Mouse (Mus musculus): ENCODE measurements around the gene Kansl1. TPM values are rescaled to one million over a fixed set of nuclear protein-coding genes. Genes with fewer than 3 reads are reported as not detected.
A peak's percentile ranks its signal among the peaks of the same experiment; 100 is the strongest.

Gene Kansl1
- polyA plus RNA-seq, 1 experiment from 2014 or later, result 35.4 TPM

DNA sequence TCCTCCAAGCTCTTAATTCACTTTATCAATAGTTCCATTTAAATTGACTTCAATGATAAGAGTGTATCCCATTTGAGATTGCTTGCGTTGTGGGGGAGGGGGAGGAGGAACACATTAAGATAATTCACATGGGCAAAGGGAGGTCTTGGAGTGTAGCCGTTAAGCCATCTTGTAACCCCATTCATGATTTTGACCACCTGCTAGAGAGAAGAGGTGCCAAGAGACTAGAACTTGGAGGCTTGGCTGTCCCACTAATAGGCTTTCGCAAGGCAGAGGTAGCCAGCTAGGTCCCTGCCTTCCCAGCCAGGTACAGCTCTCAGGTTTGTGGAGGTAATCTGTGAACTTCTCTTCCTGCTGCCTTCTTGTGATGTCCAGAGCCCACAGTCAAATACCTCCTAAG, 137.5 kb downstream of the Kansl1 start:
- no peaks in the 10 kb centered on the region for H3K27me3 ChIP-seq (ENCODE audit: control insufficient read depth, insufficient read depth, low read length)
- DNase-seq (ENCODE audit: low spot score) (no peak), ATAC-seq (replicated peaks; ENCODE audit: low FRiP score) (no peak)
- no peak overlapping the region for H3K4me3 ChIP-seq (ENCODE audit: low read depth, low read length)
- H3K4me1 ChIP-seq (replicated peaks; ENCODE audit: control insufficient read depth, insufficient read depth, low read length), result no peaks in the 10 kb centered on the region
- H3K9me3 ChIP-seq (ENCODE audit: control insufficient read depth, low read length), result no peaks in the 10 kb centered on the region
- 90% methylated on average over 3 of the region's 3 CpGs for WGBS
- no peak overlapping the region for H3K9ac ChIP-seq (ENCODE audit: low read length)
- no peak overlapping the region for H3K27ac ChIP-seq (ENCODE audit: low read depth, low read length)
- no peak overlapping the region for H3K4me2 ChIP-seq (ENCODE audit: low read depth, low read length, severe bottlenecking)
- peaks cover 15% of the 10 kb centered on the region; the same call in 1 of the 2 replicates for H3K36me3 ChIP-seq (ENCODE audit: control insufficient read depth, insufficient read depth, low read length)

DNA sequence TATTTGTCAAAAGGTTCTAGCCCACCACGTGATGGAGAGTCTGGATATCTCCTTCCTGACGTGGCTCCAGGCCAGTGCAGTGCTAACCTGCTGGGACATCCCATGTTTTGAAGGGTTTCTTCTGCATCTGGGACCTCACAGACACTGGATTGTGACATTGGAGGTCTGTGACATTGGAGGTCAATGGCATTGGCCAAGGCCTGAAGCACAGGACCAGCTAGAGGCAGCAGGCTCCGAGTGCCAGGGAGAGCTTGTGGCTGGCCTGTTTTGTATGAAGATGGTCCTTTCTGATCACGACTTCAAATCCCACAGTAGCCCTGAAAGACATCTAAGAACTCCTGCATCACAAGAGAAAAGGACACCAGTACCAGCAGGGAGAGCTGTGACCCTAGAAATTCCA, 138.5 kb downstream of the Kansl1 start:
- DNase-seq (ENCODE audit: low spot score), result no peak
- H3K27me3 ChIP-seq (ENCODE audit: control insufficient read depth, insufficient read depth, low read length), result no peaks in the 10 kb centered on the region
- ATAC-seq (replicated peaks; ENCODE audit: low FRiP score), result no peak
- H3K9me3 ChIP-seq (ENCODE audit: control insufficient read depth, low read length), result no peaks in the 10 kb centered on the region
- no peak overlapping the region for H3K9ac ChIP-seq (ENCODE audit: low read length)
- H3K4me1 ChIP-seq (replicated peaks; ENCODE audit: control insufficient read depth, insufficient read depth, low read length), result no peaks in the 10 kb centered on the region
- no peak overlapping the region for H3K4me3 ChIP-seq (ENCODE audit: low read depth, low read length)
- WGBS, result 90% methylated on average over 4 of the region's 4 CpGs
- H3K36me3 ChIP-seq (ENCODE audit: control insufficient read depth, insufficient read depth, low read length), result peaks cover 7% of the 10 kb centered on the region; the same call in 1 of the 2 replicates
- H3K4me2 ChIP-seq (ENCODE audit: low read depth, low read length, severe bottlenecking), result no peak overlapping the region
- H3K27ac ChIP-seq (ENCODE audit: low read depth, low read length), result no peak overlapping the region

DNA sequence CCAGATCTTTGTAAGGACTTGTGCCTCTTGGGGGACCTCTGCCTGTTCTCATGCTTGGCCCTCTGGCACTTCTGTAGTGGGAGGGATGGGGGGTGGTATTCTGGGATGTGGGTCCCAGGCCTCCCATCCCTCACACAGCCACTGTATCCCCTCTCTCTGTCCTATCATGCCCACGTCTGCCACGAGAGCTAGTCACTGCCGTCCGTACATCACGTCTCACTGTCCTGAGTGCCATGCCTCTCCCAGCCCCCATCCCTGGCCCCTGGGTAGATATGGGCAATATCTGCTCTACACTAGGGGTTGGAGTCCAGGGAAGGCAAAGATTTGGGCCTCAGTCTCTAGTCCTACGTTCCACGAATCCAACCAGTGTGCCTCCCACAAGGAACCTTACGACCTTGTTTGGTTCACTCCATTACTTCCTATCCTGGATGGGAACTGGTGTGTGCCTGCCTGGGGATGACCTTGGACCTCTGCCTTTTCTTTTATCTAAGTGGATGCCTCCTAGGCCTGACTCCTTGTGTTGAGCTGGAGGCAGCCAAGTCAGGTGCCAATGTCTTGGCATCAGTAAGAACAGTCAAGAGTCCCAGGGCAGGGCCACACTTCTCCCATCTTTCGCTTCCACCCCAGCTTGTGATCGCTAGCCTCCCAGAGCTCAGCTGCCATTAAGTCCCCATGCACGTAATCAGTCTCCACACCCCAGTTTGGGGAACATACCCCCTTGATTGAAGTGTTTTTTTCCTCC, 139.3 kb downstream of the Kansl1 start:
- ATAC-seq (replicated peaks; ENCODE audit: low FRiP score) (no peak), DNase-seq (ENCODE audit: low spot score) (no peak)
- no peaks in the 10 kb centered on the region for H3K4me1 ChIP-seq (replicated peaks; ENCODE audit: control insufficient read depth, insufficient read depth, low read length)
- 87% methylated on average over 11 of the region's 11 CpGs for WGBS
- no peak overlapping the region for H3K27ac ChIP-seq (ENCODE audit: low read depth, low read length)
- H3K27me3 ChIP-seq (ENCODE audit: control insufficient read depth, insufficient read depth, low read length), result no peaks in the 10 kb centered on the region
- peaks cover 4% of the 10 kb centered on the region; the same call in 1 of the 2 replicates for H3K36me3 ChIP-seq (ENCODE audit: control insufficient read depth, insufficient read depth, low read length)
- H3K4me3 ChIP-seq (ENCODE audit: low read depth, low read length), result no peak overlapping the region
- no peak overlapping the region for H3K4me2 ChIP-seq (ENCODE audit: low read depth, low read length, severe bottlenecking)
- H3K9me3 ChIP-seq (ENCODE audit: control insufficient read depth, low read length), result no peaks in the 10 kb centered on the region
- no peak overlapping the region for H3K9ac ChIP-seq (ENCODE audit: low read length)

DNA sequence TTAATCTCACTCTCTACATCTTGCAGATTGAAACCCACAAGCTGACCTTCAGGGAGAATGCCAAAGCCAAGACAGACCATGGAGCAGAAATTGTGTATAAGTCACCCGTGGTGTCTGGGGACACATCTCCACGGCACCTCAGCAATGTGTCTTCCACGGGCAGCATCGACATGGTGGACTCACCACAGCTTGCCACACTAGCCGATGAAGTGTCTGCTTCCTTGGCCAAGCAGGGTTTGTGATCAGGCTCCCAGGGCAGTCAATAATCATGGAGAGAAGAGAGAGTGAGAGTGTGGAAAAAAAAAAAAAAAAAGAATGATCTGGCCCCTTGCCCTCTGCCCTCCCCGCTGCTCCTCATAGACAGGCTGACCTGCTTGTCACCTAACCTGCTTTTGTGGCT, 140.7 kb downstream of the Kansl1 start:
- no peaks in the 10 kb centered on the region for H3K27me3 ChIP-seq (ENCODE audit: control insufficient read depth, insufficient read depth, low read length)
- H3K4me1 ChIP-seq (replicated peaks; ENCODE audit: control insufficient read depth, insufficient read depth, low read length), result no peaks in the 10 kb centered on the region
- WGBS, result 89% methylated on average over 6 of the region's 6 CpGs
- no peak overlapping the region for H3K4me3 ChIP-seq (ENCODE audit: low read depth, low read length)
- H3K9ac ChIP-seq (ENCODE audit: low read length), result no peak overlapping the region
- no peak overlapping the region for H3K4me2 ChIP-seq (ENCODE audit: low read depth, low read length, severe bottlenecking)
- H3K9me3 ChIP-seq (ENCODE audit: control insufficient read depth, low read length), result no peaks in the 10 kb centered on the region
- DNase-seq (ENCODE audit: low spot score) (no peak), ATAC-seq (replicated peaks; ENCODE audit: low FRiP score) (no peak)
- peaks cover under 1% of the 10 kb centered on the region; the same call in 1 of the 2 replicates for H3K36me3 ChIP-seq (ENCODE audit: control insufficient read depth, insufficient read depth, low read length)
- no peak overlapping the region for H3K27ac ChIP-seq (ENCODE audit: low read depth, low read length)

DNA sequence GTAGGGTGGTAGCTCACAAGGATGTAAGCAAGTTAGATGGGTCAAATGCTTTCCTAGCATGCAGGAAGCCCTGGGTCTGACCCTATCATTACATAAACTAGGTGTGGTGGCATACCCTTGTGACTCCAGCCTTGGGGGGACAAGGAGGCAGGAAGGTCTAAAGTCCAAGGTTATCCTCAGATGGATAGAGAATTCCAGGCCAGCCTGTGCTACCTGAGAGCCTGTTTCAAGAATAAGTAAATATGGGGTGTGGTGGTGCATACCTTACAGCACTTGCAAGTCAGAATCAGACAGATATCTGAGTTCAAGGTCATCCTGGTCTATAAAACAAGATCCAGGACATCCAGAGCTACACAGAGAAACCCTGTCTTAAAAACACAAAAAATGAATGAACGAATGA, 141.2 kb downstream of the Kansl1 start:
- no peak for ATAC-seq (replicated peaks; ENCODE audit: low FRiP score)
- H3K36me3 ChIP-seq (ENCODE audit: control insufficient read depth, insufficient read depth, low read length), result no peaks in the 10 kb centered on the region
- DNase-seq (ENCODE audit: low spot score), result no peak
- no peaks in the 10 kb centered on the region for H3K9me3 ChIP-seq (ENCODE audit: control insufficient read depth, low read length)
- no peak overlapping the region for H3K4me2 ChIP-seq (ENCODE audit: low read depth, low read length, severe bottlenecking)
- H3K27ac ChIP-seq (ENCODE audit: low read depth, low read length), result no peak overlapping the region
- no peaks in the 10 kb centered on the region for H3K27me3 ChIP-seq (ENCODE audit: control insufficient read depth, insufficient read depth, low read length)
- no peak overlapping the region for H3K4me3 ChIP-seq (ENCODE audit: low read depth, low read length)
- H3K9ac ChIP-seq (ENCODE audit: low read length), result no peak overlapping the region
- 94% methylated on average over 1 of the region's 1 CpGs for WGBS
- no peaks in the 10 kb centered on the region for H3K4me1 ChIP-seq (replicated peaks; ENCODE audit: control insufficient read depth, insufficient read depth, low read length)

DNA sequence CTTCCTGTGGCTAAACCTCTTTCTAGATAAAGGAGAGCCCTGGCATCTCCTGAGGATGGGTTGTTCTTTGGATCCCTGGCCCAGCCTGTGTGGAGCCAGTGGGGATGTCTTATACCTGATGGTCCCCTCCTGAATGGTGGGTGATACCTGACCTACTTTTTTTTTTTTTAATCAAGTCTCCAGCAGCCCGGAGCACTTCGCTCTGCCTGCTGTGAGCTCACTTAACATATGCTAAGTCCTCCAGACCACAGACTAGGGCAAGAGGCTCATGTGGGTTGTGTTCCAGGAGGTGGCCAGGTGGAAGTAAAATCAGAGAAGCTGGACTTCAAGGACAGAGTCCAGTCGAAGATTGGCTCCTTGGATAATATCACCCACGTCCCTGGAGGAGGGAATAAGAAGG, 146.5 kb downstream of the Kansl1 start:
- 36% methylated on average over 4 of the region's 4 CpGs for WGBS
- ATAC-seq (replicated peaks; ENCODE audit: low FRiP score) (no peak), DNase-seq (ENCODE audit: low spot score) (peak; percentile 42)
- no peak overlapping the region for H3K27ac ChIP-seq (ENCODE audit: low read depth, low read length)
- no peaks in the 10 kb centered on the region for H3K27me3 ChIP-seq (ENCODE audit: control insufficient read depth, insufficient read depth, low read length)
- no peak overlapping the region for H3K9ac ChIP-seq (ENCODE audit: low read length)
- H3K9me3 ChIP-seq (ENCODE audit: control insufficient read depth, low read length), result no peaks in the 10 kb centered on the region
- H3K36me3 ChIP-seq (ENCODE audit: control insufficient read depth, insufficient read depth, low read length), result no peaks in the 10 kb centered on the region
- no peak overlapping the region for H3K4me2 ChIP-seq (ENCODE audit: low read depth, low read length, severe bottlenecking)
- no peak overlapping the region for H3K4me3 ChIP-seq (ENCODE audit: low read depth, low read length)
- 0 out of 2 replicates have a peak, but pooled peaks cover 5% of the 10 kb centered on the region for H3K4me1 ChIP-seq (replicated peaks; ENCODE audit: control insufficient read depth, insufficient read depth, low read length)

DNA sequence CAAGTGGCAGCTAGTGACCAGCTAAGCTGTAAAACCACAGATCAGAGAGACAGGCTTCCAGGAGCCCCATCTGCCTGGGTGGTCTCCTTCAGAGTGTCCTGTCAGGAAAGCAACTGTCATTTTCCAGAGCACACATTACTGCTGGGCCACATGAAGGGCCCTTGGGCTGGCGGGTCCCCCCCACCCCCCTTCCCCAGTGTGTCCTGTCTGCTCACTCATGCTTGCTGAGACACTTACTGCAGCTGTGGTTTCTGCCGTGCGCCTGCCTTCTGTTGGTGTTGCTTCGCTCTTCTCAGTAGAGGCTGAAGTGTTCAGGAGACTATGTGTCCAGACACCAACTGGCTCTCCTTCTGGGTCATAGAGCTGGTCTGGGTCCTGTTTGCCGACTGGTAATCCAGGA, 148.2 kb downstream of the Kansl1 start:
- H3K4me1 ChIP-seq (replicated peaks; ENCODE audit: control insufficient read depth, insufficient read depth, low read length), result 0 out of 2 replicates have a peak, but pooled peaks cover 5% of the 10 kb centered on the region
- 63% methylated on average over 5 of the region's 5 CpGs for WGBS
- DNase-seq (ENCODE audit: low spot score), result no peak
- no peak overlapping the region for H3K9ac ChIP-seq (ENCODE audit: low read length)
- no peak overlapping the region for H3K4me3 ChIP-seq (ENCODE audit: low read depth, low read length)
- no peak for ATAC-seq (replicated peaks; ENCODE audit: low FRiP score)
- no peak overlapping the region for H3K27ac ChIP-seq (ENCODE audit: low read depth, low read length)
- H3K4me2 ChIP-seq (ENCODE audit: low read depth, low read length, severe bottlenecking), result no peak overlapping the region
- no peaks in the 10 kb centered on the region for H3K36me3 ChIP-seq (ENCODE audit: control insufficient read depth, insufficient read depth, low read length)
- no peaks in the 10 kb centered on the region for H3K9me3 ChIP-seq (ENCODE audit: control insufficient read depth, low read length)
- no peaks in the 10 kb centered on the region for H3K27me3 ChIP-seq (ENCODE audit: control insufficient read depth, insufficient read depth, low read length)

DNA sequence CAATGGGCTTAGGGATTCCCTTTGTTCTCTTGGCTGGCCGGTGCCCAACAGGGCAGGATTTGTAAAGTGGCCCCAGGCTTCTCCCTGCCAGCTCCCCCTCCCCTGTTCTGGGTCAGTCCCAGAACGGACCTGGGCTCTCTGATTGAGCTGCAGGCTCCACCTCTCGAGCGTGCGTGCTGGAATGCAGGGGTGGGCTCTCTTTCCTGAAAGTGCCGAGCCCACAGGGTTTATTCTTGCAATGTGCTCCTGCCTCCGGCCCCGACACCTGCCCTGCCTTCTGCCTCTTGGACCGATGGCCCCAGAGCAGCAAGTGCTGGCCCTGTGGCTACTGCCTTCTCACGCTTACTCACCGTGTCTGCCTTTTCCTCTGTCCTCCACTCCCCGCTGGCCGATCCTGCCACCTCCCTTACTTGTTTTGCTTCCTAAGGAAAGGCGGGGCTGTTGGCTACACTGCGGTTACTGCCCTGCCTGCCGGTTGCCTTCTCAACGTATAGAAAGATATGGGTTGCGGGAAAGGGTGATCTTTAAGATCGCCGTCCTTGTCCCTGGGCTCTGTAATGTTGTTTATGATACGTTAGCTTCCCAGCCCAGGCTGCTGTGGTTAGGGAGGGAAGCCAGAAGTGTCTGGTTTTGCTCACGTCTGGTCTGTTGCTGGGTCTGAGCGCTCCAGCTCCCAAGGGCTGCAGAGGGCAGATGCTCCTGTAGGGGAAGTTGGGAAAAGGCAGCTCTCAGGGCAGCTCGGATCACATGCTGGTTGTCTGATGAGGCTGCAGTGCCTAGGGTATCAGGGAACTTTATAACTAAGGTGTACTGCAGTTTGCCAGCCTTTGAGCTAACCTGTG, 149.5 kb downstream of the Kansl1 start:
- Histone ChIP-seq H3K4me1 (replicated peaks; ENCODE audit: control insufficient read depth, insufficient read depth, low read length) (0 out of 2 replicates have a peak, but pooled peaks cover 5% of the 10 kb centered on the region), H3K4me3 (ENCODE audit: low read depth, low read length) (peak overlapping the region; percentile 37), H3K4me2 (ENCODE audit: low read depth, low read length, severe bottlenecking) (peak overlapping the region; percentile 74), H3K27me3 (ENCODE audit: control insufficient read depth, insufficient read depth, low read length) (no peaks in the 10 kb centered on the region), H3K9ac (ENCODE audit: low read length) (peak overlapping the region; percentile 47), H3K36me3 (ENCODE audit: control insufficient read depth, insufficient read depth, low read length) (no peaks in the 10 kb centered on the region), H3K9me3 (ENCODE audit: control insufficient read depth, low read length) (no peaks in the 10 kb centered on the region), H3K27ac (ENCODE audit: low read depth, low read length) (no peak overlapping the region)
- under 1% methylated on average over 24 of the region's 24 CpGs for WGBS
- peak; percentile 82 for ATAC-seq (replicated peaks; ENCODE audit: low FRiP score)
- peak; percentile 73 for DNase-seq (ENCODE audit: low spot score)

Measured in forebrain, embryonic 11.5 days (tissue).